Mouse (Mus musculus): Measurements from ENCODE around the gene Arhgap17. TPM values are rescaled to one million over a fixed set of nuclear protein-coding genes. Genes with fewer than 3 reads are reported as not detected.

Arhgap17 gene
- polyA plus RNA-seq, 1 experiment from 2014 or later, result 13.6 TPM

- no peak for ATAC-seq
- H3K36me3 ChIP-seq, result 0 out of 2 replicates have a peak, but pooled peaks cover 2% of the 10 kb centered on the region
- peak overlapping the region; percentile 84 for H3K9ac ChIP-seq (replicated peaks)
- H3K4me2 ChIP-seq (replicated peaks), result peak overlapping the region; percentile 85
- no peak overlapping the region for H3K4me3 ChIP-seq (replicated peaks)
- no peak overlapping the region for H3K27ac ChIP-seq
- H3K27me3 ChIP-seq, result no peaks in the 10 kb centered on the region
- WGBS, result 81% methylated on average over 16 of the region's 16 CpGs
- H3K9me3 ChIP-seq, result no peaks in the 10 kb centered on the region
- H3K4me1 ChIP-seq (replicated peaks), result peaks cover 47% of the 10 kb centered on the region
These were observed 2.2 kb downstream of the Arhgap17 start for GRCm38 (mm10) chr7:123367218-123368150.

GRCm38 (mm10) chr7:123366806-123367205 lies 2.9 kb downstream of the Arhgap17 start:
- 80% methylated on average over 8 of the region's 8 CpGs for WGBS
- peak overlapping the region; percentile 15; the same call in 1 of the 2 replicates for H3K4me2 ChIP-seq (replicated peaks)

GRCm38 (mm10) chr7:123365876-123366741 lies 3.6 kb downstream of the Arhgap17 start:
- 79% methylated on average over 7 of the region's 7 CpGs for WGBS

More at GRCm38 (mm10) chr7:123366806-123367205, 2.9 kb downstream of the Arhgap17 start:
- Histone ChIP-seq H3K4me3 (replicated peaks) (no peak overlapping the region), H3K27me3 (no peaks in the 10 kb centered on the region), H3K4me1 (replicated peaks) (peaks cover 47% of the 10 kb centered on the region), H3K9me3 (no peaks in the 10 kb centered on the region), H3K9ac (replicated peaks) (peak overlapping the region; percentile 41), H3K27ac (no peak overlapping the region), H3K36me3 (0 out of 2 replicates have a peak, but pooled peaks cover 2% of the 10 kb centered on the region)
- no peak for ATAC-seq

GRCm38 (mm10) chr7:123363971-123364370 lies 5.7 kb downstream of the Arhgap17 start:
- Histone ChIP-seq H3K27me3 (no peaks in the 10 kb centered on the region), H3K9ac (replicated peaks) (no peak overlapping the region), H3K4me1 (replicated peaks) (peaks cover 46% of the 10 kb centered on the region), H3K4me3 (replicated peaks) (no peak overlapping the region), H3K27ac (no peak overlapping the region), H3K4me2 (replicated peaks) (no peak overlapping the region), H3K9me3 (no peaks in the 10 kb centered on the region), H3K36me3 (0 out of 2 replicates have a peak, but pooled peaks cover 5% of the 10 kb centered on the region)
- WGBS, result 88% methylated on average over 8 of the region's 8 CpGs
- no peak for ATAC-seq

More at GRCm38 (mm10) chr7:123365876-123366741, 3.6 kb downstream of the Arhgap17 start:
- Histone ChIP-seq H3K4me1 (replicated peaks) (peaks cover 47% of the 10 kb centered on the region), H3K36me3 (0 out of 2 replicates have a peak, but pooled peaks cover 2% of the 10 kb centered on the region), H3K9ac (replicated peaks) (peak overlapping the region; percentile 41; the same call in 1 of the 2 replicates), H3K27ac (no peak overlapping the region), H3K4me2 (replicated peaks) (0 out of 2 replicates have a peak overlapping the region, but pooled peaks have one; percentile 15), H3K4me3 (replicated peaks) (no peak overlapping the region), H3K9me3 (no peaks in the 10 kb centered on the region), H3K27me3 (no peaks in the 10 kb centered on the region)
- ATAC-seq, result no peak

DNA sequence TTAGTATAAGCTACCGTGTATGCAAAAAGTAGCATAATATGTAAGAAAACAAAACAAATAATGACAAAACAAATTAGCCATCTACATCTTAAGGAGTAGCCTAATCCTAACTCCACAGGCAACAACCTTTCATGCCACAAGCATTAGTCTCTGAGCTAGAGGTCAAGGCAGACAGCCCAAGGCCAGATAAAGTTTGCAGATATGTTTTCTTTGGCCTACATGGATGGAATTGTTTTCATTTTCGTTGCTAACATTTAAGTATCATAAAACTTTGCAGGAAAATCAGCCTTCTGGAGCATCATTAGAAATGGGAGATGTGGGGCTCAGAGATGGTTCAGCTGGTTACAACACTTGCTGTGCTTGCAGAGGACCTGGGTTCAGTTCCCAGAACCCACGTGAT lies 6.9 kb downstream of the Arhgap17 start:
- ATAC-seq, result no peak
- Histone ChIP-seq H3K4me1 (replicated peaks) (peaks cover 34% of the 10 kb centered on the region), H3K4me3 (replicated peaks) (no peak overlapping the region), H3K9ac (replicated peaks) (no peak overlapping the region), H3K36me3 (0 out of 2 replicates have a peak, but pooled peaks cover 5% of the 10 kb centered on the region), H3K4me2 (replicated peaks) (no peak overlapping the region), H3K9me3 (no peaks in the 10 kb centered on the region), H3K27me3 (no peaks in the 10 kb centered on the region), H3K27ac (no peak overlapping the region)
- 90% methylated on average over 3 of the region's 3 CpGs for WGBS

GRCm38 (mm10) chr7:123361229-123361980 lies 8.3 kb downstream of the Arhgap17 start:
- H3K4me1 ChIP-seq (replicated peaks), result peaks cover 20% of the 10 kb centered on the region
- H3K4me2 ChIP-seq (replicated peaks), result no peak overlapping the region
- peaks cover 9% of the 10 kb centered on the region; the same call in 1 of the 2 replicates for H3K36me3 ChIP-seq
- H3K27ac ChIP-seq, result no peak overlapping the region
- H3K9me3 ChIP-seq, result no peaks in the 10 kb centered on the region
- H3K4me3 ChIP-seq (replicated peaks), result no peak overlapping the region
- H3K27me3 ChIP-seq, result no peaks in the 10 kb centered on the region
- WGBS, result 94% methylated on average over 7 of the region's 7 CpGs
- no peak overlapping the region for H3K9ac ChIP-seq (replicated peaks)
- no peak for ATAC-seq

- Histone ChIP-seq H3K27me3 (no peaks in the 10 kb centered on the region), H3K9ac (replicated peaks) (no peak overlapping the region), H3K4me3 (replicated peaks) (no peak overlapping the region), H3K27ac (no peak overlapping the region), H3K4me1 (replicated peaks) (peaks cover 13% of the 10 kb centered on the region), H3K9me3 (no peaks in the 10 kb centered on the region), H3K4me2 (replicated peaks) (no peak overlapping the region), H3K36me3 (peaks cover 9% of the 10 kb centered on the region; the same call in 1 of the 2 replicates)
- no peak for ATAC-seq
- 85% methylated on average over 5 of the region's 5 CpGs for WGBS
These were observed 9.5 kb downstream of the Arhgap17 start for GRCm38 (mm10) chr7:123360185-123360584.

DNA sequence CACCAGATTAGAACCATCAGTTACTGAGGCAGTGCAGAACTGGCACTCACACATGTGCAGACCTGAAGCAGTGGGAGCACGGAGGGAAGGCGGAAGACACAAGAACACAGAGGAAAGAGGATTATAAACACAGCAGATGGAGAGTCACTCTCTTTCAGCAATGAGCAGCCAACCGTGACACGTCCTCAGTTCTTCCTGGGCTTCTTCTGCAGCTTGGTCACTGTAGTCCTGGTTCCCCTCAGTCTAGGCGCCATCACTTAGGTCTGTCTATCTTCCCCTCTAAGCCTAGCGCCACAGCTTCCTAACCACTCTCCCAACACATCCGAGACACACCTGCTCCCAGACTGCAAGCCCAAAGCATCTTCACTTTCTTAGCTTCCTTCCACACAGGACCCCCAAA lies 10.6 kb downstream of the Arhgap17 start:
- H3K36me3 ChIP-seq, result peaks cover 6% of the 10 kb centered on the region; the same call in 1 of the 2 replicates
- H3K9ac ChIP-seq (replicated peaks), result no peak overlapping the region
- H3K9me3 ChIP-seq, result no peaks in the 10 kb centered on the region
- H3K27ac ChIP-seq, result no peak overlapping the region
- H3K4me3 ChIP-seq (replicated peaks), result no peak overlapping the region
- H3K4me2 ChIP-seq (replicated peaks), result no peak overlapping the region
- no peak for ATAC-seq
- peaks cover 5% of the 10 kb centered on the region for H3K4me1 ChIP-seq (replicated peaks)
- no peaks in the 10 kb centered on the region for H3K27me3 ChIP-seq
- 41% methylated on average over 7 of the region's 7 CpGs for WGBS

DNA sequence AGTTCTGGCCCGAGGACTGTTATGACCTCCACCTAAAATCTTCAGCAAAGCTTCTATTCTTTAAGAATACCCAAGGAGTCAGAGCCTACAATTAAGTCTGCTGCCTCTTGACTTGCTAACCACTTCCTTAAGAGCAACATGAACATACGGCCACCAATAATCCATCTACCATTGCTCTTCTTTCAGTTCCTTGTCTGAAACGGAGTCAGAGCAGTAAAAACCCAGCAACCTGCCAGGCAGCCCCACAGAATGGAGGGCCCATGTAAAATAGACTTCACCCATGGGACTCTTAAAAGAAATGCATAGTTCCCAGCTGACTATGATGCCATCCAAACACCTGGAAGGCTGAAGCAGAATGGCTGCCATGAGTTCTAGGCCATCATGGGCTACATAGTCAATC lies 13.6 kb downstream of the Arhgap17 start:
- WGBS, result 92% methylated on average over 3 of the region's 3 CpGs
- Histone ChIP-seq H3K27me3 (no peaks in the 10 kb centered on the region), H3K36me3 (peaks cover 6% of the 10 kb centered on the region; the same call in 1 of the 2 replicates), H3K9me3 (no peaks in the 10 kb centered on the region), H3K4me1 (replicated peaks) (peaks cover 5% of the 10 kb centered on the region), H3K4me2 (replicated peaks) (no peak overlapping the region), H3K9ac (replicated peaks) (no peak overlapping the region), H3K4me3 (replicated peaks) (no peak overlapping the region), H3K27ac (no peak overlapping the region)
- no peak for ATAC-seq

DNA sequence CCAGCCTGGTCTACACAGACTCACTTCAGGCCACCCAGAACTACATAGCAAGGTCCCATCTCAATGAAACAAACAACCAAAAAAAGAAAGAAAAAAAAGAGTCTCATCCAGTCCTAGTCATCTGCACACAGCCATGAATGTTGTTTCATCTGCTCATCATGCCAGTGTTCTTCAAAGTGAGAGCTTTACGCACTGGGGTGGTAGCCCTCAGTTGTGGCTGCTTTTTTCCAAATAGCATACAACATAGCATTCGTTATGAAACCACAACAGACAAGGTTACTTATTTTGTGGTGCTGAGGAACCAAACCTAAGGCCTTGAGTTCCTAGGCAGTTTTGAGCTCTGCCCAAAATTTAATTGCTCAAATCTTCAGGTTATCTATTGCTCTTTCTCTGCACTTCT lies 14.9 kb downstream of the Arhgap17 start:
- no peak overlapping the region for H3K4me2 ChIP-seq (replicated peaks)
- H3K9ac ChIP-seq (replicated peaks), result no peak overlapping the region
- no peak overlapping the region for H3K27ac ChIP-seq
- 96% methylated on average over 2 of the region's 2 CpGs for WGBS
- H3K4me1 ChIP-seq (replicated peaks), result peaks cover 9% of the 10 kb centered on the region
- H3K27me3 ChIP-seq, result no peaks in the 10 kb centered on the region
- no peaks in the 10 kb centered on the region for H3K9me3 ChIP-seq
- H3K4me3 ChIP-seq (replicated peaks), result no peak overlapping the region
- H3K36me3 ChIP-seq, result peaks cover 4% of the 10 kb centered on the region; the same call in 1 of the 2 replicates
- no peak for ATAC-seq

DNA sequence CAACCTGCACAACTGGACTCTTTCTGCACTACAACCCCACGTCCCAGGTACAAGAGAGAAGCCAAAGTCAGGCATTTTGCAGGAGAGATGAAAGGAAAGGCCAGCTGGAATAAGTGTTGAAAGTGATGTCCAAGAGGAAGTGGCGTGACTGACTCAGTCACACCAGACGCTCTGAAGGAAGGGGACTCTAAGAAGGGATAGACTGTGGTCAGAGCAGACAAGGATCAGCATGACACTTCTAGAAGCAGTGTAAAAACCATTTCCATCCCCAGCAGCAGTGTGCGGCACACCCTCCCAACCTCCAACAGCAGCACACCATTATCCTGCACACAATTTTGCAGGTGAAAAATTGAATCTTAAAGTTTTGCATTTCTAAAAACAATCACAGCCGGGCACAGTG lies 15.3 kb downstream of the Arhgap17 start:
- Histone ChIP-seq H3K4me3 (replicated peaks) (no peak overlapping the region), H3K4me2 (replicated peaks) (no peak overlapping the region), H3K4me1 (replicated peaks) (peaks cover 11% of the 10 kb centered on the region), H3K9ac (replicated peaks) (no peak overlapping the region), H3K27ac (no peak overlapping the region), H3K27me3 (no peaks in the 10 kb centered on the region), H3K9me3 (no peaks in the 10 kb centered on the region), H3K36me3 (peaks cover 4% of the 10 kb centered on the region; the same call in 1 of the 2 replicates)
- 91% methylated on average over 5 of the region's 5 CpGs for WGBS
- no peak for ATAC-seq

Data from midbrain, embryonic 13.5 days (tissue).